Mouse (Mus musculus) colon, adult 2 months (tissue): Measurements from ENCODE around the gene Traf3ip3. TPM values are rescaled to one million over a fixed set of nuclear protein-coding genes. Genes with fewer than 3 reads are reported as not detected.

ENCODE experiments used
- polyA plus RNA-seq: library from polyadenylated mRNA; depleted of rRNA; stranded (reverse); fragments of >200 nt; gene quantifications from 2 replicates; pipeline ENCODE4 v1.2.3, GENCODE M21; 2012; rRNA removed

The Traf3ip3 gene
- 1.4 and 2.5 TPM in 2 replicates for polyA plus RNA-seq

DNA sequence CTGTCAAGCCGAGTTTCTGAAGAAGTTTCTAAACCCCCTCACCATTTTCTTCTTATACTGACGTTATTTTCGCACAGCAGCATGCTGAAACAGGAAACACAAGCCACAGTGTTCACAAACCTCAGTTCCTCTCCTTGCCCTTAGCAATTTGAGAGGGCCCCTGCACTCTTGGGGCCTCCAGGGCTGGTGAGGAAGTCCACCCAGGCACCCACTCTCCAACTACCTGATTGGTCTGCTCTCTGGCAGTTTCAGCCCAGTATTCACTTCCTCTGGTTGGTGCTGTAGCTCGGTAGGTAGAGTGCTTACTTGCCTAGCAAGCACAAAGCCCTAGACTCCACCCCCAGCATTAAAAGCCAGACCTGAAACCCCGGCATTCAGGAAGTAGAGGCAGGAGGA, at the start of gene Traf3ip3:
Gene Traf3ip3 (minus strand): TSS at position 321 of the 396 bp plus-strand sequence.

DNA sequence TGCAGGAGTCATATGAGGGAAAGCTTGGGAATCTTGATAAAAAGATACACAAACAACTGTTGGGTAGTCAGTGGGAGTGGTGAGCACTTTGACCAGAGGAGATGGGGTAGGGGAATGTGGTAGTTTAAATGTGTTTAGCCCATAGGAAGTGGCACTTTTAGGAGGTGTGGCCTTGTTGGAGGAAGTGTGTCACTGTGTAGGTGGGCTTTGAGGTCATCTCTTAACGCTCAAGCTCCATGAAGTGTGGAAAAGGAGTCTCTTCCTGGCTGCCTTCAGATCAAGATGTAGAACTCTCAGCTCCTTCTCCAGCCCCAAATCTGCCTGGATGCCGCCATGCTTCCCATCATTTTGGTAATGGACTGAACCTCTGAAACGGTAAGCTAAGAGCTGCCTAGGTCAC, 6.0 kb upstream of the Traf3ip3 start, which contains the start of gene Lamb3:
Gene Lamb3 (plus strand): TSS at position 197 of the 400 bp plus-strand sequence.

DNA sequence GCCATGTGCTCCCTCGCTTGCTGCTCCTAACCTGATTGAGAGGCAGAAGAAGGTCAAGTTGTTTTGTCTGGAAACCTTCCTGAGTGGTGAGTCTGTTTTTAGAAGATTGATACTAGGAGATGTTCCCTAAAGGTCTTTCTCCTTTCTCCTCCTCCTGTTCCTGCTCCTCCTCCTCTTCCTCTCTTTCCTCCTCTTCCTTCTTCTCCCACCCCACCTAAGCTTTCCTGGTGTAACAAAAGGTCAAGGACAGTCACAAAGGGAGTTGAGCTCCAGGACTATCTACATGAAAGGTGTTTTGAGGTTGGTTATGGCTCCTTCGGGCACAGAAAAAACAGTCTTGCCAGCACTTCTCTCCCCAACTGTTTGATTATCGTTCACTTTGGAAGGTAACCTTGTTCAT, 33.8 kb downstream of the Traf3ip3 start, which contains the start of gene A130010J15Rik:
Gene A130010J15Rik (plus strand): TSS at position 301 of the 400 bp plus-strand sequence.

DNA sequence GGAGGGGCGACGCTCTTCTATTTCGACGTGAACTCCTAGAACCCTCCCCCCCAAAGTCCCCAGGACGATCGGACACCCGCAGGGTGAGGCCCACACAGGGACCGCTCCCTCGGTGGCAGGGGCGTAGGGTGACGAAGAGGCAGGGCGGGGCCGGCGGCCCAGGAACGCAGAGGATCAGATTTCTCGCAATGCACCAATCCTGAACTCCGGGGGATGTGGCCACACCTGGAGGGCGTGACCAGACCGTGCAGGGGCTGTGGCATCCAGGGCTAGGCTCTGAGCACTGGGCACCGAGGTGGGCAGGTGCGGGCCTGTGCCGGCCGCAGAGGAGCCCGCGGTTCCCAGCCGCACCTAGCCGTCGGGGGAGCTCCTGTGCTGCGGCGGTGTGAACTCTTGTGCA, 48.6 kb downstream of the Traf3ip3 start, which contains the start of gene Irf6:
Gene Irf6 (plus strand): TSS at position 240 of the 400 bp plus-strand sequence.

DNA sequence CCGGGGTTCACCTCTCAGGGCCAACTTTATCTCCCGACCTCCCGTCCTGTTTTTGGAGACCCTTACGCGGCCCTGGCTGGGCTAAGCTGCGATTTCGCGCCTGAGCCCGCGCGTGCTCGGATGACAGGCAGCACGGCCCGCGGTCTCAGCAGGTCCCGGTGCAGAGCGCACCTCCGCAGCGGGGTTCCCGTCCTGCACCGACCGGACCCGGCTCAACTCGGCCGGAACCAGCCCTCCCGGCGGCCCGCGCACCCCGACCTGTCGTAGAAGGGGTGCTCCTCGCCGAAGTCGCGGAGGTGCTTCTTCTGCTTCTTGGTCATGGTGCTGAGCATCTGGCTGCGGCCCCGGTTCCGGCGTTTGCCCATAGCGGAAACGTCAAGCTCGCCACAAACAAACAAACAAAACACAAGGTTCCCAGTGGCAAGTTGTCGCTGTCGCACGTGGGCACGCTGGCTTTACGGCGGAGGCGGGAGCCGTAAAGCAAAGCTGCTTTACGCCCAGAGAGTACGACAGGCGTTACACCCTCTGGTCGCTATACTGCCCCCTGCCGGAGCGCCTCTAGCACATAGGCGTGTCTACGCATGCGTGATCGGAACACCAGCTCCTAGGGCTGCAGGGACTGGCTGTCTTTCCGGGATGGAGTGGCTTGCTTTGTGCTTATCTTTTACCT, 71.6 kb downstream of the Traf3ip3 start, which contains the start of gene Diexf:
Gene Diexf (minus strand): TSS at position 487 of the 670 bp plus-strand sequence.

Other genes with a start within 250 kb of the Traf3ip3 start
- gene Syt14, start 165.9 kb downstream of the Traf3ip3 start, polyA plus RNA-seq = 0.03 and 0.06 TPM in 2 replicates
- gene Diexf, start 71.4 kb downstream of the Traf3ip3 start, polyA plus RNA-seq = 6.7 and 9.0 TPM in 2 replicates
- gene Irf6, start 48.6 kb downstream of the Traf3ip3 start, polyA plus RNA-seq = 81.4 and 104 TPM in 2 replicates
- 2.8 and 3.6 TPM in 2 replicates for gene A130010J15Rik, start 33.7 kb downstream of the Traf3ip3 start, polyA plus RNA-seq
- gene Lamb3, start 6.0 kb upstream of the Traf3ip3 start, polyA plus RNA-seq = 90.3 and 102 TPM in 2 replicates
- 5.0 and 8.3 TPM in 2 replicates for gene Hsd11b1, start 62.4 kb upstream of the Traf3ip3 start, polyA plus RNA-seq
- 33.3 and 41.1 TPM in 2 replicates for gene G0s2, start 71.5 kb upstream of the Traf3ip3 start, polyA plus RNA-seq
- gene Camk1g, start 168.6 kb upstream of the Traf3ip3 start, polyA plus RNA-seq = 0.40 and 0.45 TPM in 2 replicates